Mouse (Mus musculus): Measurements from ENCODE around the gene Blm.
A peak's percentile ranks its signal among the peaks of the same experiment; 100 is the strongest.

Blm gene

DNA sequence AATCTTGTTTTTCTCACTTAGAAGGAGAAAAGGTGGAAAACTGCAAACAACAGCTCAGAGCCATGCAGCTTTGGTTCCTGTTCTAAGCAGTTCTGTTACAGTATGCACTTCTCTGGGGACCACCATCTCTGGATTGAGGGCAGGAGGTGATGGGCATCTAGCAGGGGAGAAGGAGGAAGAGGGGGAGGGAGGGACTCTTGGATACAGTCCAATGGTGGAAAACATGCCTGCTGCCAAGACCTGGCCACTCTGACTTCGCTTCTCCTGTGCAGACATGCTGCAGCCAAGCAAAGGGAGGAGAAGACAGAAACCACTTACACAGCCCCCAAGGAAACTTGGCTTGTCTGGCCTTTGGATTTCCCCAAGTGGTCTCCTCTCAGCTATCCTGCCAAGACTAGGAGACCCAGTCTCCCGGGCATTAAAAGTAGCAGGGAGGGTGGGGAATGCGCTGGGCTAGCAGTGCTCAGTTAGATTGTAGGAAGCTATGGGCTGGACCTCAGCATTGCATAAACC is 77.0 kb downstream of the Blm start:
- DNase-seq, result no peak

GRCm38 (mm10) chr7:80457241-80457640 is 77.7 kb downstream of the Blm start:
- no peak for DNase-seq

- DNase-seq, result no peak
Observed at GRCm38 (mm10) chr7:80456327-80456726, 78.6 kb downstream of the Blm start.

GRCm38 (mm10) chr7:80455505-80456160 is 79.3 kb downstream of the Blm start:
- DNase-seq, result no peak

DNA sequence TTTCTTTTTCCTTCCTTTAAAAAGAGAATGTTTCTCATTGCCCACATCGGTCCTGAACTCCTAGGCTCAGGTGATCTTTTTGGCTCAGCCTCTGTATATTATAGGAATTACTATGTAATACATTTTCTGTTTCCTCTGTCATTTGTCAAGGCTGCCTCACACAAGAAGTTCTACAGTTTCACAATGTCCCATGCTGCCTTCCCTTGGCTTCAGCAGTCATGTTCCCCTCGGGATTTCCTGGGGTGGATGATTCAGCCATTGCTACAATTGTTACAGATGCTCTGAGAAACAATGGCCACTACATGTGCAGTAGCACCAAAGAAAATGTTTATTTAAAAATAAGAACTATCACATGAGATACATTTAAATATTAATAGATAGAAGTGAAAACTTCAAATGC is 80.1 kb downstream of the Blm start:
- DNase-seq, result no peak

DNA sequence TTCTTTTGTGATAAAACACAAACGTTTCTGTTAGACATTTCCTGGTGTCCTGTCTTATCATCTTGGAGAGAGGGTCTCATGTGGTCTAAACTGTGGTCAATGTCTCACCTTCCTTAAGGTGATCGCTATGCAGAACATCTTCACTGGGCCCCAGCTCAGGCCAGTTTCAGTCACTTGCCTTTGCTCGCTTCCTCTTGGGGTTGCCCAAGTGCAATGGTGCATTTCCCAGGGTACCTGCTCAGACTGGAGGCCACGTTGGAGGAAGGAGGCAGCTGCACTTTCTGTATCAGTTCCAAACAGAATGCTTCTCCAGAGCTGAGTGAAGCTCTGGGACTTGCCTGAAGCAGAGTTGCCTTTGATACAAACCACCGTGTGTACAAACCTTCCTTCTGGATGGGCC is 80.9 kb downstream of the Blm start:
- no peak for DNase-seq

DNA sequence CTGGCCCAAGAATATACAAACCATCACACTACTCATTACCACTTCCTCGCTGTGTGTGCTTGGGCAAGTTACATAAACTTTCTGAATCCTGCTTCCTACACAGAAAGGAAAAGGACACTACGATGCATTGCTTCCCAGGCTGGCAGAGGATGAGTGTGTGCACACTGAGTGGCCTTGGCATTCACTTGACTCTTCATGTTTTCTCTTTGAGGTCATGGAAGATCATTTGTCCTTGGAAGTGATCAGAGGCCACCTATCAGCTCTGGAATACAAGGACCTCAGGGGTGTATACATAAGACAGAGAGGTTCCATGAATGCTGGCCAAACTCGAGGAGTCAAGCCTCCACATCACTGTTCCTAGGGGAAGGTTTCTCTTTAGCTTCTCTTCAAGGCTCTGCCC is 81.8 kb downstream of the Blm start:
- DNase-seq, result no peak

DNA sequence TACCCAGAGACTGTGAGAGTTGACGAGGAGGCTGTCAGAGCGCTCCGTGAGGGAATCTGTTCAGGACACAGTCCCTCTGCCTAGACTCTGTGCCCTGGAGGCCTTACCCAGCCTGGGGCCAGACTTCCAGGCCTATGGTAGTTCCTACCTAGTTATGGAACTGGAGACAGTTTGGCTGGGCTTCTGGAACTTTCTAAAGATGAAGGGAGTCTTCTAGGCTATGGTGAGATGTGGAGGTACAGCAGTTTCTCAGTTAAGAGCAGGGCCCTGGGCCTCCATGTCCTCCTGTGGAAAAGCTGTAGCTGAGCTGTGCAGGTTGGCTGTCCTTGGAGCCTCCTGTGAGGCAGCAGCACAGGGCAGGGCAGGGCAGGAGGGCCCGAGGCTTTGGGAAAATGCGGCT is 82.7 kb downstream of the Blm start:
- DNase-seq, result no peak

- DNase-seq, result no peak
Observed at GRCm38 (mm10) chr7:80451550-80452232, 83.2 kb downstream of the Blm start.

GRCm38 (mm10) chr7:80450354-80450753 is 84.6 kb downstream of the Blm start:
- no peak for DNase-seq

GRCm38 (mm10) chr7:80449620-80450091 is 85.3 kb downstream of the Blm start:
- no peak for DNase-seq

GRCm38 (mm10) chr7:80447336-80447735 is 87.6 kb downstream of the Blm start:
- DNase-seq, result no peak

DNA sequence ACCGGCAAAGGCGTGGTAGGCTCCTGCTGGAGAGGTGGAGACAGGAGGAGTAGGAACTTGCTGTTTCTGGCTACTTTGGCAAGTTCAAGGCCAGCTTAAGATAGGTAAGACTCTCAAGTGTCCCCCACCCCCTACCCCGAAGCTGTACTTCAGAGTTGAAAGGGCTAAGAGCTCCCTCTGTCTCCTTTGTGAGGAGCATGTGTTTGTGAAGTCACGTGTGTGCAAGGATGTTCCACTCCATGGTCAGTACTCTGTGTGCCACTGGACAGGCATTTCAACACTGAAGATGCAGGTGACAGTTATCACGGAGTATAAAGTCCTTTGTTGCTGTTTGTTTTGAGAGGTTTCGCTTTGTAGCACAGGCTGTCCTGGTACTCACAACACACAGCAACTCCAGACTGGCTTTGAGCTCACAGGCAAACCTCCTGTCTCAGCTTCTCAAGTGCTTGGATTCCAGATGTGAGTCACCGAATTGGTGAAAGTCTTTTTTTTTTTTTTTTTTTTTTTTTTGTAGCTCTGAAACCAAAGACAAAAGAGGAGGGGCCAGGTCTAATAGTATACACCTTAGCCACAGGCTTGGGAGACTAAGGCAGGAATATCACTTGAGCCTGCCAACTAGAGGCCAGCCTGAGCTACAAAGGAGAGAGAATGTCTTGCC is 88.6 kb downstream of the Blm start:
- no peak for DNase-seq

GRCm38 (mm10) chr7:80445492-80445891 is 89.4 kb downstream of the Blm start:
- DNase-seq, result peak in 1 of 2 experiments; percentile 30

DNA sequence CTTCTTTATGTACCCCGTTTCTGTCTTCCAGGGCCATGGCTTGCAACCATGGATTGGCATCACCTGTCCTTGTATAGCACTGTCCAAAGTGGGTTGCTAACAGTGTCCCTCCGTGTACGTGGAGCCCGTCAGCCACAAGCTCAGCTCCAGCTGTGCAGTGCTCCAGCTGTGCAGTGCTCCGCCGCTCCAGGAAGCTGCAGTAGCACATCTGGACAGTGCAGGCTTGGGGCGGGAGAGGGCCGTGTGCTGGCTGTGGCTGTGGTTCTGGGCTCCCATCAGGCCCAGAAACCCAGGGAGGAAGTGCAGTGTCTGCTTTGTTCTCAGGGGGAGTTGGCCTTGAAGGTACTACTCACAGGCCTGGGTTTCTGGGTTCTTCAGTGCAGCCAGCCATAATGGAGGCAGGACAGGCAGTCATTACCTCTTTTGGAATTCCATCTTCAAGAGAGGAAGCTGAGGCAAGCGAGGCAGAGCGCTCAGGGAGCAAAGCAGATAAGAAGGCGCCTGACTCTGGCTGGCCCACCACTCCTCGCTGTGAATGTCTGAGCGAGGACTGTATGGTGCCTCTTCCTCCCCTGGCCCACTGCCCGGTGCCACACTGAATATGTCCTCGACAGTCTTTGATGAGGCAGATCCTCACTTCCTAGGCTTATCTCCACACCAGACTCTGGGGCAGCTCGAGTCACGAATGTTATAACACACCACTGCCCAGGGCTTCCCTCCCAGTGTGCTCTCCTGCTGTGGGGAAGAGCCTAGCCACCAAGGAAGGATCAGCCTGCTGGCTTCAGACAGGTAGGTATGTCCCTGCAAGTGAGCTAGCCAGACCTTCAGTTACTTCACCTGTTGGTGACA is 90.3 kb downstream of the Blm start:
- no peak for DNase-seq

- no peak for DNase-seq
Observed at GRCm38 (mm10) chr7:80443124-80443523, 91.8 kb downstream of the Blm start.

DNA sequence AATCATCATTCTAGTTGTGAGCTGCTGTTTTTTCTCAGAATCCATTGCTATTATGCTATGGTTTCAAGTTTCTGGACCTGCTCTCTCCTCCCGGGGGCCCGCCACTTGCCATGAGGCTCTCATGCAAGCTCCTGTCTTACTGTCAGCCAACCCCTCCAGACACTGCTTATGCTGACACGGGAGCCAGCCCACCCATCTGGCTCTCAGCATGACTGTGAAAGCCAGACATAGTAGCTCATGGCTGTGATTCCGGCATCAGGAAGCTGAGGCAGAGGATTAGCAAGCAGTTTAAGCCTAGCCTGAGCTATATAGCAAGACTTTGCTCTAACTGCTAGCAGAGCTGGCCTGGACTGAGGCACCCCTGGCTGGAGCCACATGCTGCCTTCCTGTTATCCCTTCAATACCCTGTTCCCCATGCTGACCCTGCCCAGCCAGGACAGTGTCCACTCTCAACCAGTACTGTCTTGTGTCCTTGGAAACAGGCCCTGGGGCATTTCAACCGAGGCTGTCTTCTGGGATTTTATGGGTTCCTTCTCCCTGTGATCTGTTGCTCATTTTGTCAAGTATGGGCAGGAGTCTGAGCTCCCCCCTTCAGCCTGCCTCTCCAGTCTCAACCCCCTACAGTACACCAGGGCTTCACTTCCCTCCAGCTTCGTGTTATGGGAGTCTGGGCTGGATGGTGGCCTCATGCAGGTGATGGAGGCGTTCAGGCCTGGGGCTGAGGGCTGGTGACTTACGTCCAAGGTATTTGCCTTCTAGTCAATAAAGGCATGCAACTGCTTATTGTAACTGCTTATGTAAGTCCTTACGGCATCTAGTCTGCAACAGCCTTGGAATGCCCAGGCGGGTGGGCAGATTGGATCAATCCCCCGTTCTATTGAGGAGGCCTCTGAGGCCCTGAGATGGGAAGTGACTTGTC is 92.7 kb downstream of the Blm start:
- DNase-seq, result no peak

DNA sequence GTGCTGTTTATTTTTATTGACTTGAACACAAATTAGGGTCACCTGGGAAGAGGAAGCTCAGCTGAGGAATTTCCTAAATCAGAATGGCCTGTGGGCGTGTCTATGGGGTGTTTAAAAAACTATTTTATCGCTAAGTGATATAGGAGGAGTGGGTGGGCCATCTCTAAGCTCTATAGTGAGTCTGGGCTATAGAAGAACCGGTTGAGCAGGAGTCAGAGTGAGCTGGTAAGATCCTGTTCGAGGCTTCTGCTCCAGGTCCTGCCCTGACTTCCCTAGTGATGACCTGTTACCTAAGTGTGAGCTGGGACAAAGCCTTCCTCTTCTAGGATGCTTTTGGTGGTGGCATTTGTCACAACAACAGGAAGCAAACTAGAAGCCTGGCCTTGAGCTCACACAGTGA is 94.2 kb downstream of the Blm start:
- no peak for DNase-seq

GRCm38 (mm10) chr7:80439789-80440488 is 95.0 kb downstream of the Blm start:
- no peak for DNase-seq

DNA sequence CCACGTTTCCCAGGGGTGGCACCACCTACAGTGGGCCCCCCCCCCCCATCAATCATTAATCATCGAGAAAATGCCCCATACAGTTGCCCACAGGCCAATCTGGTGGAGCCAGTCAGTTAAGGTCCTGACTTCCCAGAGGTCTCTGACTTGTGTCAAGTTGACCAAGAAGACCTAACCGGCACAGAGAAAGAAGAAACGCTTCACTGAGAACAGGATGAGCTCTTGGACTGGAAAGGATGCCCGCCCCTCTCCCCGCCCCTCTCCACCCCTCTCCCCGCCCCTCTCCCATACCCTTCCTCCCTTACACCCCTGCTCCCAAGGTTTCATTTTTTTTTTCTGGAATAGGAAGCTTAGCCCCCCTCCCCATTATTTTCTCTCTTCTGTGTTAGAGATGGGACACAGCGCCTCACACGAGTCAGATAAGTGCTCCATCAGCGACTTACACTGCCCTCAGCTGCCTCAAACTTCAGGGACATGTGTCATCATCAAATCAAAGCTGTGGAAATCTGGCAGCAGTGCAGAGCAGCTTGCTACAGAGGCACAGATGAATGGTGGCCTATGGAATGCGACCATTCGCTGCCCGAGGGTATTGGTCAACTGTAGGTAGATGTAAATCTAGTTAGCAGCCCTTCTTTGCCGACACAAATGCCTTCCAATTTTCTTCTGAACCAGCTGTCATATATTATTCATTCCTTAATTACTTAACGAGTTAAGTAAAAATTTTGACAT is 95.7 kb downstream of the Blm start:
- no peak for DNase-seq

Measured in thymus, adult 18-20 months (tissue).